1 mouse cellular context compared by ENCODE assay signal in the genomic region with DNA sequence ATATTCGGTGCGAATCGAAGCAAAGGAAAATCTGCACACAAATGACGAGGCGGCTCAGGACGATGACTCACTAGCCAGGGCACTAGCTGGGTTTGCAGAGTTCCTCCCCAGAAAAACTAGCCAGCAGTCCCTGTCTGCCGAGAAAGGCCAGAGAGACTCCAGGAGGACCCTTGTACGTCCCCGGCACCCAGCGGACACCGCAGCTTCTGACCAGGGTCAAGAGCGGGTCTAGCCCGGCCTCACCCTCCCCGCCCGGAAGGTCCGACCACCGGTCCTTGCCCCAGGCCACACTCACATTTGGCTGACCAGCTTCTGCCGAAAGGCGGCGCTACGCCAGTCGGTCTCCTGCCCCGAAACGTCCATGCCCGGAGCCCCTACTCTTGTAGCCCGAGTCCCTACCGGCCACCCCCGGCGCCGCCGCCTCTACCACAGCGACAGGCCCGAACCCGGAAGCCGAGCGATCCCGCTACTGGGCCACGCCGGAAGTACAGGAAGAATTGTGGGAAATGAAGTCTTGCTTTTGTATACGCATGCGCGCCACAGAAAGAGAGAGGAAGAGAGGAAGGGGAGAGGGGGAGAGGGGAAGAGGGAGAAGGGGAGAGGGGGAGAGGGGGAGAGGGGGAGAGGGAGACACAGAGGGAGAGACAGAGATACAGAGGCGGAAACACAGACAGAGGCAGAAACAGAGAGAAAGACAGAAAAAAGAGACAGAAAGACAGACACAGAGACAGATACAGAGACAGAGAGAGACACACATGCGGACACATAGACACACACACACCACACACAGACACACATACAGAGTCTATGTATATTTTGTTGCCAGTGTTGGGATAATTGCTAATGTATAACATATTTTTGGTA.
TF ChIP-seq lines count a peak whose summit lies in the region.

No protein-coding gene starts in this region.

TF ChIP-seq in MEL, 35 proteins besides CTCF, POLR2A, EP300 and RAD21 (continued from another document):
- TF ChIP-seq MXI1 (IDR thresholded peaks at IDR 0.05; ENCODE audit: low read depth, low read length) (peak; percentile 60), ZNF384 (IDR thresholded peaks at IDR 0.05; ENCODE audit: low read depth, low read length) (no peak), MYB (IDR thresholded peaks at IDR 0.05; ENCODE audit: low read depth, low read length) (no peak), RCOR1 (IDR thresholded peaks at IDR 0.05; ENCODE audit: low read depth, low read length) (no peak), MEF2A (IDR thresholded peaks at IDR 0.05; ENCODE audit: extremely low read depth, insufficient replicate concordance, low read depth, low read length, poor library complexity, severe bottlenecking) (no peak), UBTF (IDR thresholded peaks at IDR 0.05; ENCODE audit: borderline replicate concordance, insufficient read depth, low read depth, low read length) (no peak), NELFE (IDR thresholded peaks at IDR 0.05; ENCODE audit: low read depth, low read length) (peak; percentile 83), MAFK (IDR thresholded peaks at IDR 0.05; ENCODE audit: borderline replicate concordance, low read depth, low read length) (no peak), HCFC1 (IDR thresholded peaks at IDR 0.05; ENCODE audit: low read depth, low read length) (peak; percentile 93), JUND (IDR thresholded peaks at IDR 0.05; ENCODE audit: low read depth, low read length) (no peak), USF2 (IDR thresholded peaks at IDR 0.05; ENCODE audit: borderline replicate concordance in 1 of 2, insufficient read depth in 1 of 2, low read depth in 1 of 2, low read length in 2 of 2) (no peak), TCF12 (IDR thresholded peaks at IDR 0.05; ENCODE audit: low read depth, low read length) (peak; percentile 63), E2F4 (IDR thresholded peaks at IDR 0.05; ENCODE audit: borderline replicate concordance, low read depth, low read length) (no peak), TAL1 (IDR thresholded peaks at IDR 0.05; ENCODE audit: low read length) (no peak), MAX (IDR thresholded peaks at IDR 0.05; ENCODE audit: low read length) (no peak; the same call in 1 of the 2 replicates), ELF1 (IDR thresholded peaks at IDR 0.05; ENCODE audit: low read depth, low read length) (peak; percentile 98)
